Mouse (Mus musculus) cerebellum, adult 11 months (tissue): ENCODE results near the gene Siglece.

Experiments used
- DNase-seq: peaks from one replicate; pipeline ENCODE4 v3.0.0; 2022

Siglece gene

GRCm38 (mm10) chr7:43625065-43625464 is 34.9 kb downstream of the Siglece start:
- no peak for DNase-seq

GRCm38 (mm10) chr7:43623819-43624218 is 36.1 kb downstream of the Siglece start:
- DNase-seq, result no peak

GRCm38 (mm10) chr7:43622927-43623326 is 37.0 kb downstream of the Siglece start:
- no peak for DNase-seq

DNA sequence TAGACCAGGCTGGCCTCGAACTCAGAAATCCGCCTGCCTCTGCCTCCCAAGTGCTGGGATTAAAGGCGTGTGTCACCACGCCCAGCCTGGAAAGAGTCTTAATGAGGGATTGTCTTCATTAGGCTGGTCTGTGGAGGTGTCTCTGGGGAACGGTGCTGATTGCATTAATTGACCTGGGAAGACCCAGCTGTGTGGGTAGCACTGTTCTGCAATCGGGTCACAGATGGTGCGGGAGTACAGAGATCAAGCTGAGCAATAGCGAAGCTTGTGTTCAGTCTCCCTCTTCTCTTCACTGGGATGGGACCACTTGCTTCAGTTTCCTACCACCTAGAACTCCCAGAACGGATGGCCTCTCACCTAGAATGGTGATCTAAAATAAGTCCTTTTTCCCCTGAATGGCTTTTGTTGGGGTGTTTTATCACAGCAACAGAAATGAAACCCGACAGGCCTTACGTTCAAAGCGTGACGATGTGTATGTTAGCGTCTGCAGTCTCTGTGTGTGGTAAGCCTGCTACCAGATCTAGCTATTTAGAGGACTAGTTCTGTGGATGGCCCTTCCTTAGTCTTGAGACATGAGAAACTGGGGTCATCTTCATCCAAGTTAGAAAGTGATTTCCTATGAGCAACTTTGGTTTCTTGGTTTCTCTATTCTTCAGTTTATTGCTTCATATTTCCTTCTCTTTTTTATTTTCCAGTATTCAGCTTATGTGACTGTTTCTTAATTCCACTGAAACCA is 46.0 kb downstream of the Siglece start:
- no peak for DNase-seq

GRCm38 (mm10) chr7:43608316-43608824 is 51.6 kb downstream of the Siglece start:
- no peak for DNase-seq

DNA sequence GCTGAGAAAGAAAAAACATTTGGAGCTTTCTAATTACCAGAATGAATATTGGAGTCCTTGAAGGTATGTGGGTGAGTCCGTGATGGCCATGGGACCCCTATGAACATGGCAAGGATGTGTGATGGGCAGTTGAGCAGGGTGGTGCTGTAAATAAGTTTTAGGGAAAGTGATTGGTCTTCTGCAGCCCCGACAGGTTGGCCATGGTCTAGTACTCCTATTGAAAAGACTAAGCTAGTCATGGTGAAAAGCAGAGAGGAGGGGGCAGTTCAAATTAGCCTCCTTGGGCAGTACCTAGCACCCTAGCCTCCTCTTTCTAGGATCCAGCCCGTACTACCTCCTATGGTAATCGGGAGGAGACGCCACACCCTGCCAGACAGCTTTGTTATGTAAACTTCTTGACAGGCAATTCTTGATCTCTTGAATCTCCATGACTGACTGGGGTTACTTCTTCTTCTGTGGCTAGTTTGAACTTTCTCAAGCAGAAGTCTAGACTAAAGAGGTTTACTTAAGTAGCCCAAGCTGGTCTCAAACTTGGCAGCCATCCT is 52.1 kb downstream of the Siglece start:
- no peak for DNase-seq

DNA sequence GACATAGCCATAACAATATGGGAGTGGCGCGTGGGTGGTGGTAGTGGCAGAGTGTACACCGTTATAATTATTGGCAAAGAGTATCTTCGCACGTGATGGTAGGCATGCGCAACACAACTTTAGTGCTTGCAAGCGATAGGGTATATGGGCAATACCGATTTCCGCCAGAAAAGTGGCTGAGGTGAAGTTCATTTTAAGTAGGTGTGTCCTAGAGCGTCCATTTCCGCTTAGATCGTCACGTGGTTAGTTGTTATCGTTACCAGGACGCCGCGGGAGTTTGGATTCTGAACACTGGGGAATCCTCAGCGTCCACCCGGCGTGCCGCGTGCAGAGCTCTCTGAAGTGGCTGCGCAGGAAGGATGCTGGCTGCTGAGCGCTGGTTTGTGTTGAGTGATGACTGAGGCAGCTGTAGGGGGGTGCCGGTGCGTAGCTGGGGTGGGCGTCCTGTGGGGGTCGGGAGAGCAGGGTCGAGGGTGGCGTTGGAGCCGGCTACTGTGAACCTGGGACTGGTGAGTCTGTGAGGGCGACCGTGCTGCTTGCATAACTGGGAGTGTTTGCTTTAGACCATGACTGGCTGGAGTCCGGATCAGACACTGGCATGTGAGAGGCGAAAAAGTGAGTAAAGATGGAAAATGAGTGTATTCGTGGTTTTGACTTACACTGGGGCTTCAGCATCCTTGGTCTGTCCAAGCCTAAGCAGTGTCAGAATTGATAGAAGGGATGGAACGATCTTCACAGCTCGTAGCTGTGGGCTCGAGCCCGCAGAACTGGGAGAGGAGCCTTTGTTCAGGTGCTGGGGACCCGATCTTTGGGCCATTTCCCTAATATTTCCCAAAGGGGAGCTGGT is 52.8 kb downstream of the Siglece start, which contains the start of gene Zfp819:
Gene Zfp819, plus strand, starts transcription at position 274 of the 847 bp plus-strand sequence.
- no peak for DNase-seq

- no peak for DNase-seq
These were observed 58.1 kb downstream of the Siglece start for GRCm38 (mm10) chr7:43601884-43602283.
